Mouse (Mus musculus) lung, embryonic 14.5 days (tissue): ENCODE results near the gene Gabrr1. TPM values are rescaled to one million over a fixed set of nuclear protein-coding genes. Genes with fewer than 3 reads are reported as not detected.
"Not testable (repeated sequence)": the region's sequence is repeated elsewhere in the genome, so short reads cannot be mapped to it uniquely, and the experiment has no call there.

ENCODE experiments used
- ATAC-seq: fragments of 200-750 bp; cut with Nextera tagmentation; 2 replicates; pipeline ENCODE4 v1.8.0; 2017; ENCODE audit warnings: mild to moderate bottlenecking, moderate TSS enrichment, moderate library complexity; ENCODE audit not compliant: insufficient read depth
- DNase-seq: peaks from one replicate; pipeline ENCODE4 v3.0.0-alpha.2; 2015
- H3K27ac ChIP-seq: fragments of 300-500 bp; sonication (generic); 2 replicates; pipeline ENCODE4 v1.5.1; 2014; ENCODE audit warnings: low read depth, mild to moderate bottlenecking, moderate library complexity
- H3K27me3 ChIP-seq: fragments of 300-500 bp; sonication (generic); 2 replicates; pipeline ENCODE4 v1.6.1; 2014; ENCODE audit warnings: low read length, control low read depth; ENCODE audit not compliant: insufficient read depth
- H3K36me3 ChIP-seq: fragments of 300-500 bp; sonication (generic); 2 replicates; pipeline ENCODE4 v1.6.1; 2014; ENCODE audit warnings: control low read depth; ENCODE audit not compliant: insufficient read depth
- H3K4me1 ChIP-seq: fragments of 300-500 bp; sonication (generic); 2 replicates; pipeline ENCODE4 v1.6.1; 2014; ENCODE audit warnings: antibody characterized with exemption, control low read depth; ENCODE audit not compliant: insufficient read depth
- H3K4me2 ChIP-seq: fragments of 300-500 bp; sonication (generic); 2 replicates; pipeline ENCODE4 v1.6.1; 2014; ENCODE audit warnings: mild to moderate bottlenecking
- H3K4me3 ChIP-seq: fragments of 300-500 bp; sonication (generic); 2 replicates; pipeline ENCODE4 v1.5.1; 2014; ENCODE audit warnings: low read depth, low read length
- H3K9ac ChIP-seq: fragments of 300-500 bp; sonication (generic); 2 replicates; pipeline ENCODE4 v1.6.1; 2014
- H3K9me3 ChIP-seq: fragments of 300-500 bp; sonication (generic); 2 replicates; pipeline ENCODE4 v1.6.1; 2016; ENCODE audit warnings: low read depth, low read length, control low read depth
- CTCF ChIP-seq: IDR thresholded peaks from 2 replicates; pipeline ENCODE4 v1.5.1; 2016; ENCODE audit warnings: antibody characterized with exemption, low read depth
- WGBS: fragments of 180-500 bp; shearing (Covaris S2); extraction: QIAGEN DNeasy Blood & Tissue Kit; methylation state at CpG from one replicate; pipeline ENCODE4 v1.1.7; 2014; 5-methylcytosine and 5-hydroxymethylcytosine counted together
- polyA plus RNA-seq: library from polyadenylated mRNA; unstranded; fragments of >200 nt; fragmentation: Nextera tagmentation; extraction: Ambion mirVana; gene quantifications from 2 replicates; pipeline ENCODE4 v1.2.1, GENCODE M21; 2014

The Gabrr1 gene
- polyA plus RNA-seq, result not detected in 2 replicates

DNA sequence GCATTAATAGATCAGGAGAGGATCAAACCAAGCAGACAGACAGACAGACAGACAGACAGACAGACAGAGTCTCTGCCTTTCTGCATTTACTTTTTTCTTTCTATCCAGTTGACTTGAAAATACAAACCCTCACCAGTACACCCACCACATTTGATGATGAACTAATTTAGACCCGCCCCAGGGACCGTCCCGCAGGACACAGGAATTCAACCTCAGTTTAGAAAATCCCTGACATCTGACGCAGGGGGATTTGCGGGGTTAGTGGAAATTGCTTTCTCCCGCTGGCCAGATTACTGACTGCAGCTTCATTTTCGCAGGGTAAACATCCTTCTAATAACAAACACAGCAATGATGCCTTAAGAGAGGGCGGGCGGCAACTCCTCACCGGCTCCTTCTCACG lies at the start of gene Gabrr1:
Gene Gabrr1, plus strand, starts transcription at position 301 of the 400 bp plus-strand sequence.
- Histone ChIP-seq H3K9me3 (no peaks in the 10 kb centered on the region), H3K4me3 (no peak within 1 kb of the TSS), H3K9ac (no peak within 1 kb of the TSS), H3K27ac (no peak within 1 kb of the TSS), H3K36me3 (no peaks in the 10 kb centered on the region), H3K27me3 (no peaks in the 10 kb centered on the region), H3K4me2 (no peak within 1 kb of the TSS), H3K4me1 (no peaks in the 10 kb centered on the region)
- TF ChIP-seq CTCF, result no peak
- WGBS, result 48% methylated on average over 11 of the region's 11 CpGs
- no peak for ATAC-seq
- no peak for DNase-seq

DNA sequence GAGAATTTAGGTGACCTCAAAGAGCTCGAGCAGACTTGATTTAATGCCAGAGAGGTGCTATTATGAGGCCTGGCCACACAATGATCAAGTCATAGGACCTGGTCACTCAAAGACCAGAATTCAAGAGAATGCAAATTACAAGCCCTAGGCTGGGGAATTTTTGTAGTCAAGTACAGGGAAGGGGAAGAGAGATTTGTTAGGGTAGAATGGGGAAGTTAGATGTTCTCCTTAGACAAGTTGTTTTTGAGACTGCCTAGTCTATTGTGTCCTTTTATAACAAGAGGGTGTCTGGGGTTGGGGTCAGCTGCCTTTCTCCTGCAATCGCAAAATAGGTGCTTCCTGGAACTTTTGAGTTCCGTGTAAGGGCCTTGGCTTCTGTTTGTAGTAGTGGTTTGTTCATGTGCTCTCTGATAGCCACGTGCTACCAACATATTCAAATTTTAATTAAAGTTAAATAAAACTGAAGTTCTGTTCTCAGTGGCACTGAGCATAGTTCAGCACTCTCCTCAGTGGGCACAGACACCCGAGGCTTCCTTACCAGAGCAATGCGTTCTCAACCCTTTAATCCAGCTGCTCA lies 33.1 kb upstream of the Gabrr1 start:
- 77% methylated on average over 6 of the region's 6 CpGs for WGBS
- Histone ChIP-seq H3K9ac (no peak overlapping the region), H3K36me3 (no peaks in the 10 kb centered on the region), H3K27ac (no peak overlapping the region), H3K4me3 (no peak overlapping the region), H3K4me2 (no peak overlapping the region), H3K4me1 (no peaks in the 10 kb centered on the region), H3K9me3 (no peaks in the 10 kb centered on the region), H3K27me3 (no peaks in the 10 kb centered on the region)
- TF ChIP-seq CTCF, result no peak
- ATAC-seq, result no peak
- DNase-seq, result no peak

DNA sequence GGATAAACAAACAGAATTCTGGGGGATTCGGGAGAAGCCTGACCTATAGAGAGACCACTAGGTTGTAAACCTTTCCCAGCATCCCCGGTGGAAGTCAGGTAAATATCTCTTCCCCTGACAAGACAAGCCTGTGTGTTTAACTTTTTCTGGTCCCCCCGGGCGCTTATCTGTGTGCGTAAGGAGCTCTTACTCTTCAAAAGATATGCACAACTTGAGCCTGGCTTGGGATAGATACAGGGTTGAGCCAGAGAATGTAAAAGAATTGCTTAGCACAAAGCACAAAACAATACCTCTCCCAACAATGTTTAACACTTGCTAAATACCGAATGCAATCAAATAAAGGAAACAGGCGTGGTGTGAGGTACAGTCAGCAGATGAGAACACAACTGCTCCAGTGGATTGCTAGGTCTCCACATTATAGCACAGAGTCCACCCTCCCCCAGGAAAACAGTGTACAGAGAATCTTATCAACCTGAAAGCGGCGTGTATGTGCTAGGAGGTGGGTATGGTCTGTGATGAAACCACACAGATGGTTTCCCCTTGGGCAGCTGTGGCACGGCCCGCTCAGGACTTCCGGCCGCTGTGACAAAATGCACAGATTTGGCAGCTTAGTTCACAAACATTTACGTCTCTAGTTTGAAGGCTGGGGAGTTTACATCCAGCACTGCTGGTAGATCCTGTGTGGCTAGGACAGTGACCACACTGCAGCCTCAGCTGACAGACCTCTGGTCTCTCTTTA lies 22.4 kb upstream of the Gabrr1 start:
- Histone ChIP-seq H3K36me3 (no peaks in the 10 kb centered on the region), H3K9ac (no peak overlapping the region), H3K27ac (no peak overlapping the region), H3K9me3 (no peaks in the 10 kb centered on the region), H3K4me2 (no peak overlapping the region), H3K27me3 (no peaks in the 10 kb centered on the region), H3K4me3 (no peak overlapping the region), H3K4me1 (no peaks in the 10 kb centered on the region)
- no peak for ATAC-seq
- WGBS, result 48% methylated on average over 14 of the region's 14 CpGs
- no peak for TF ChIP-seq CTCF
- DNase-seq, result peak; percentile 10

DNA sequence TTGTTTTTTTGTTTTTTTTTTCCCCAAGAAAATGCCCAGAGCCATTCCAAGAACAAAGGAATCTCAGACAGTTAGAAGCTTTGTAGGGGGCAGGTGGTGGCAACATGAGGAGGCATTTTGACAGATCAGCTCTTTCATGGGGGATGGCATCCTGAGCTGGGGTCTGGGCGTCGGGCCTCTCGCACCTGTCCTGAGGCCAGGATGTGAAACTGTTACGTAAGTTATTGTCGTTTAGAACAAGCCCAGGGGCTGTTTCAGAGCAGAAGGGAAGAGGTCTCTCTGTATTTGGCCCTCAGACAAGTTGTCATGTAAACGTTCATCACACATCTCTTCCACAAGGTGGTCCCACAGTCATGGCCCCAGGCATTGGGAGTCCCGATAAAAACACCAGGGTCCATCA lies 21.5 kb upstream of the Gabrr1 start:
- WGBS, result 71% methylated on average over 7 of the region's 7 CpGs
- TF ChIP-seq CTCF, result no peak

DNA sequence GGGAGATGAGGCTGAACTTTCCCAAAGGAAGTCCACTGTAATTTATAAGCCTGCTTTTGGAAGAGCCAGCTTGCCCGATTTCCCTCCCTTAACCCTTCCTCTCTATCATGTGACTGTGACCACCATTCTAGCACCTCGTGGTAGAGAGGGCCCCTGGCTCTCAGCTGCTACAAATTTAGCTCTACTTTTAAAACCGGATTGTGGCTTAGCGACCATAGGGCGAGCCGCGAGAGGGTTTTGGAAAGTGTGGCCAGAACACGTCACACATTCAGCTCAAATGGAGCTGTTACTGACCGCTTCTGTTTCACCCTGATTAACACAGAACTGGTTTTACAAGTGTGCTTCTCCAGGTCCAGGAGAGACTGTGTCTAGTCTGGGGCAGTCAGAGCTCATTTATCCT lies 21.0 kb upstream of the Gabrr1 start:
- H3K36me3 ChIP-seq, result no peaks in the 10 kb centered on the region
- H3K4me3 ChIP-seq, result no peak overlapping the region
- no peaks in the 10 kb centered on the region for H3K9me3 ChIP-seq
- H3K4me2 ChIP-seq, result no peak overlapping the region
- TF ChIP-seq CTCF, result no peak
- ATAC-seq (no peak), DNase-seq (no peak)
- no peak overlapping the region for H3K9ac ChIP-seq
- no peaks in the 10 kb centered on the region for H3K4me1 ChIP-seq
- no peaks in the 10 kb centered on the region for H3K27me3 ChIP-seq
- H3K27ac ChIP-seq, result no peak overlapping the region
- WGBS, result 80% methylated on average over 9 of the region's 9 CpGs

More for the DNA sequence above, 21.5 kb upstream of the Gabrr1 start:
- H3K9ac ChIP-seq, result no peak overlapping the region
- H3K4me2 ChIP-seq, result no peak overlapping the region
- DNase-seq (no peak), ATAC-seq (no peak)
- H3K4me3 ChIP-seq, result no peak overlapping the region
- H3K36me3 ChIP-seq, result no peaks in the 10 kb centered on the region
- H3K4me1 ChIP-seq, result no peaks in the 10 kb centered on the region
- H3K27ac ChIP-seq, result no peak overlapping the region
- H3K27me3 ChIP-seq, result no peaks in the 10 kb centered on the region
- no peaks in the 10 kb centered on the region for H3K9me3 ChIP-seq

- H3K9me3 ChIP-seq, H3K27ac ChIP-seq, H3K4me2 ChIP-seq, H3K4me1 ChIP-seq, H3K27me3 ChIP-seq, DNase-seq, H3K36me3 ChIP-seq, H3K4me3 ChIP-seq, H3K9ac ChIP-seq, ATAC-seq: not testable (repeated sequence)
- WGBS, result 96% methylated on average over 10 of the region's 14 CpGs
Observed at GRCm38 (mm10) chr4:33112866-33113265, 19.5 kb upstream of the Gabrr1 start.

DNA sequence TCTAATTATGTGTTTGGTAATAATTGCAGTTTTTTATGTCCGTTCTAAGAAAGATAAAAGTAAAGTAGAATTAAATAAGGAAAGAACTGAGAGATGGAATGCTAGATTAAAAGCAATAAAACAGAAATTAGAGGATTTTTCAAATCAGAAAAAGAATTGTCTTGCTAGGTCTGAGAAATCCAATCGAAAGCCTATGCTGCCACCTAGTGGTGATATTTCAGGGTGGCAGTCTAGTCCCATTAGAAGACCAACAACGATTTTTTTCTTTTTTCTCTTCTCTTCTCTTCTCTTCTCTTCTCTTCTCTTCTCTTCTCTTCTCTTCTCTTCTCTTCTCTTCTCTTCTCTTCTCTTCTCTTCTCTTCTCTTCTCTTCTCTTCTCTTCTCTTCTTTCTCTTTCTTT lies 13.2 kb upstream of the Gabrr1 start:
- H3K4me3 ChIP-seq, ATAC-seq, H3K36me3 ChIP-seq, H3K4me2 ChIP-seq, H3K27ac ChIP-seq, H3K9ac ChIP-seq, H3K27me3 ChIP-seq, H3K4me1 ChIP-seq, H3K9me3 ChIP-seq: not testable (repeated sequence)
- peak; percentile 95 for DNase-seq
- 2% methylated on average over 3 of the region's 3 CpGs for WGBS
- peak; percentile 75 for TF ChIP-seq CTCF
